Mouse (Mus musculus): ENCODE data around the gene Syndig1.

DNA sequence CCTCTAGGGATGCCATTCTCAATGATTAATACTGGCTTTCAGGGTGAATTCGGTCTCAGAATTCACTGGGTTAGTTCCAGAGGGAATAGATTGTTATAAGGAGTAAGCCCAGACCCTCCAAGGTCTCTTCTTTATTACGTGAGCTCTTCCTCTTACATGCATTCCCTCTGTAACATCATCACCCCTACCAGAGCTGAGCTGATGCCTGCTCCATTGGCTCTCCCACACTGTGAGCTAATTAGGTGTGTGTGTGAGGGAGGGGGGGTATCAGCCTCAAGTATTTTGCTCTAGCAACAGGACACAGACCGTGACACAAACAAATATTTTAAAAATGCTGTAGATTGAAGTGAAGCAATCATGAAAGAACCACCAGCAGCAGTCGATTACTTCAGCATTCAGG, 19.8 kb downstream of the Syndig1 start:
- no peak for TF ChIP-seq CTCF (IDR thresholded peaks at IDR 0.05; ENCODE audit: insufficient read depth, low read depth, low read length)
- no peak for TF ChIP-seq POLR2A (IDR thresholded peaks at IDR 0.05; ENCODE audit: insufficient read depth, low read depth, low read length)
